Mouse (Mus musculus) MEL (cell line): ENCODE measurements around the gene Vamp8. TPM values are rescaled to one million over a fixed set of nuclear protein-coding genes. Genes with fewer than 3 reads are reported as not detected.

ENCODE experiments used
- DNase-seq: peaks from one replicate; pipeline ENCODE4 v3.0.0; 2011; ENCODE audit warnings: low read depth, low spot score
- H3K27ac ChIP-seq: 2 replicates; pipeline ENCODE4 v1.5.1; 2012; ENCODE audit warnings: low read depth, mild to moderate bottlenecking, control low read depth, low read length, moderate library complexity; ENCODE audit not compliant: control insufficient read depth
- H3K27me3 ChIP-seq, 2 experiments: fragments of 150-350 bp in 1 of 2; sonication (generic) in 1 of 2; 2 replicates each; pipeline ENCODE4 v1.6.1; 2012; ENCODE audit warnings: low read length in 2 of 2, mild to moderate bottlenecking in 2 of 2, improper control_type of control experiment in 1 of 2, moderate library complexity in 1 of 2; ENCODE audit not compliant: insufficient read depth in 2 of 2, control insufficient read depth in 1 of 2
- H3K36me3 ChIP-seq, 2 experiments: 2 replicates each; pipeline ENCODE4 v1.6.1; 2012 to 2014; ENCODE audit warnings: low read length in 2 of 2, improper control_type of control experiment in 1 of 2, inconsistent platforms in 1 of 2, mild to moderate bottlenecking in 1 of 2; ENCODE audit not compliant: insufficient read depth in 2 of 2, control insufficient read depth in 1 of 2
- H3K4me1 ChIP-seq, 2 experiments: fragments of 150-350 bp in 1 of 2; sonication (generic) in 1 of 2; 2 replicates each; pipeline ENCODE4 v1.6.1; 2012; ENCODE audit warnings: low read length in 2 of 2, improper control_type of control experiment in 1 of 2, mild to moderate bottlenecking in 1 of 2; ENCODE audit not compliant: insufficient read depth in 2 of 2, control insufficient read depth in 1 of 2
- H3K4me3 ChIP-seq, 2 experiments: fragments of 150-350 bp in 1 of 2; sonication (generic) in 1 of 2; 2 replicates each; pipeline ENCODE4 v1.5.1; 2012; ENCODE audit warnings: low read depth in 2 of 2, low read length in 2 of 2, mild to moderate bottlenecking in 2 of 2, moderate library complexity in 2 of 2, control low read depth in 1 of 2, improper control_type of control experiment in 1 of 2; ENCODE audit not compliant: control insufficient read depth in 1 of 2, insufficient read depth in 1 of 2
- H3K79me2 ChIP-seq: 2 replicates; pipeline ENCODE4 v1.6.1; 2012; ENCODE audit warnings: mild to moderate bottlenecking, low read length, moderate library complexity; ENCODE audit not compliant: control insufficient read depth, poor library complexity, insufficient read depth
- H3K9ac ChIP-seq: 2 replicates; pipeline ENCODE4 v1.6.1; 2012; ENCODE audit warnings: low read depth, mild to moderate bottlenecking, control low read depth, low read length, moderate library complexity; ENCODE audit not compliant: control insufficient read depth, poor library complexity, severe bottlenecking
- H3K9me3 ChIP-seq: fragments of 150-350 bp; sonication (generic); replicated peaks from 2 replicates; pipeline ENCODE4 v1.6.1; 2012; ENCODE audit warnings: mild to moderate bottlenecking, low read length, improper control_type of control experiment, moderate library complexity; ENCODE audit not compliant: insufficient read depth
- CTCF ChIP-seq, 3 experiments: IDR thresholded peaks in 2 of 3; conservative IDR thresholded peaks in 1 of 3; 2 replicates each; pipeline ENCODE4 v1.5.1; 2011 to 2012; ENCODE audit warnings: low read length in 3 of 3, low read depth in 2 of 3, mild to moderate bottlenecking in 2 of 3, improper control_type of control experiment in 1 of 3, inconsistent platforms in 1 of 3, mixed read lengths in 1 of 3, moderate library complexity in 1 of 3; ENCODE audit not compliant: control insufficient read depth in 1 of 3, insufficient read depth in 1 of 3, poor library complexity in 1 of 3, severe bottlenecking in 1 of 3
- EP300 ChIP-seq, 2 experiments: IDR thresholded peaks; 2 replicates each; pipeline ENCODE4 v1.6.1; 2011; ENCODE audit warnings: improper control_type of control experiment in 2 of 2, low read length in 2 of 2, low read depth in 1 of 2, mild to moderate bottlenecking in 1 of 2
- HCFC1 ChIP-seq: IDR thresholded peaks from 2 replicates; pipeline ENCODE4 v1.6.1; 2012; ENCODE audit warnings: low read depth, mild to moderate bottlenecking, inconsistent platforms, low read length, improper control_type of control experiment, moderate library complexity
- KAT2A ChIP-seq: conservative IDR thresholded peaks from 2 replicates; pipeline ENCODE4 v1.6.1; 2012; ENCODE audit warnings: low read depth, low read length, improper control_type of control experiment, inconsistent platforms
- MYB ChIP-seq: IDR thresholded peaks from 2 replicates; pipeline ENCODE4 v1.6.1; 2011; ENCODE audit warnings: mild to moderate bottlenecking, low read depth, low read length, improper control_type of control experiment
- MYC ChIP-seq: IDR thresholded peaks from 2 replicates; pipeline ENCODE4 v1.6.1; 2011; ENCODE audit warnings: low read depth, mild to moderate bottlenecking, low read length, improper control_type of control experiment, moderate library complexity
- POLR2A ChIP-seq, 2 experiments: IDR thresholded peaks; 2 replicates each; pipeline ENCODE4 v1.6.1; 2011 to 2012; ENCODE audit warnings: low read length in 2 of 2, mild to moderate bottlenecking in 2 of 2, control low read depth in 1 of 2, improper control_type of control experiment in 1 of 2, low read depth in 1 of 2, moderate library complexity in 1 of 2; ENCODE audit not compliant: control insufficient read depth in 1 of 2, insufficient read depth in 1 of 2, poor library complexity in 1 of 2
- POLR2AphosphoS2 ChIP-seq: IDR thresholded peaks from 2 replicates; pipeline ENCODE4 v1.6.1; 2011; ENCODE audit warnings: low read length, improper control_type of control experiment
- RCOR1 ChIP-seq: IDR thresholded peaks from 2 replicates; pipeline ENCODE4 v1.6.1; 2012; ENCODE audit warnings: low read depth, mild to moderate bottlenecking, inconsistent platforms, low read length, improper control_type of control experiment
- SIN3A ChIP-seq: IDR thresholded peaks from 2 replicates; pipeline ENCODE4 v1.6.1; 2012; ENCODE audit warnings: low read length, improper control_type of control experiment, inconsistent platforms
- SMC3 ChIP-seq: IDR thresholded peaks from 2 replicates; pipeline ENCODE4 v1.6.1; 2011; ENCODE audit warnings: low read depth, low read length, improper control_type of control experiment
- TBP ChIP-seq: IDR thresholded peaks from 2 replicates; pipeline ENCODE4 v1.8.0; 2011; ENCODE audit warnings: low read depth, low read length, improper control_type of control experiment
- ZKSCAN1 ChIP-seq: IDR thresholded peaks from 2 replicates; pipeline ENCODE4 v1.6.1; 2012; ENCODE audit warnings: low read depth, mild to moderate bottlenecking, inconsistent platforms, low read length, improper control_type of control experiment, moderate library complexity
- ZMIZ1 ChIP-seq: IDR thresholded peaks from 2 replicates; pipeline ENCODE4 v1.6.1; 2012; ENCODE audit warnings: low read depth, mild to moderate bottlenecking, inconsistent platforms, low read length, improper control_type of control experiment, moderate library complexity
- ZNF384 ChIP-seq: IDR thresholded peaks from 2 replicates; pipeline ENCODE4 v1.6.1; 2012; ENCODE audit warnings: low read depth, mild to moderate bottlenecking, inconsistent platforms, low read length, improper control_type of control experiment
- polyA plus RNA-seq, 2 experiments: library from polyadenylated mRNA; stranded (reverse) in 1 of 2; unstranded in 1 of 2; fragments of >175 nt in 1 of 2; fragments of >200 nt in 1 of 2; gene quantifications; 2 replicates each; pipeline versions ENCODE4 v1.2.1 to v1.2.4; 2012; ENCODE audit warnings: low replicate concordance in 2 of 2, low read depth in 1 of 2; ENCODE audit not compliant: insufficient read length in 2 of 2, insufficient read depth in 1 of 2, missing spikeins in 1 of 2
- total RNA-seq: library from RNA; depleted of rRNA; stranded (reverse); fragments of 300-350 nt; gene quantifications from 2 replicates; pipeline ENCODE4 v1.2.3, GENCODE M21; 2012

The Vamp8 gene
- total and polyA plus RNA-seq, 3 experiments: 164 to 179 TPM; not detected in 1

DNA sequence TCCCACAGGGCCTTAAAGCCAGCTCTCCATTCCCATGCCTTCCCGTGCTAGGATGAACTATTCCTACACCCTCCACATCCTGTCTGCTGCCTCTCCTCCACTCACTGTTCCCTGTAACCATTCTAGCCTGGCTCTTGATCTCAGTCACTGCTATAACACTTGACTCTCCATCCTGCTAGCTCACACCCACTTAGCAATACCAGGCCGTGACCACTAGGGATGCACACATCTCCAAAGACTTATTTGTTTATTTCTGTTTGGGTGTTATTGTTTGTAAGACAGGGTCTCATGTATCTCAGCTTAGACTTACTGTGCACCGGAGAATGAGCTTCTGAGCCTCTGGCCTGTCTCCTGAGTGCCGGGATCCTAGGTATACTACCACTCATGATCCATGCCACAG is 20.9 kb downstream of the Vamp8 start:
- Histone ChIP-seq H3K79me2 (peaks cover 18% of the 10 kb centered on the region), H3K9me3 (no peaks in the 10 kb centered on the region), H3K4me1 (peaks cover 2 to 14% of the 10 kb centered on the region in 2 experiments; a peak in 3 of 4 replicates), H3K27ac (no peak overlapping the region)
- DNase-seq: no peak
- TF ChIP-seq ZKSCAN1 (no peak), CTCF (IDR thresholded peaks at IDR 0.05 in 2 of 3, conservative IDR thresholded peaks at IDR 0.05 in 1 of 3; ENCODE audit: control insufficient read depth in 1 of 3, insufficient read depth in 1 of 3, low read depth in 2 of 3, low read length in 3 of 3, poor library complexity in 1 of 3, severe bottlenecking in 1 of 3) (peak; percentile 7 to 40 (median 13); a peak in 4 of 6 replicates)
- TF ChIP-seq, all 39 proteins: peak for 1
- no peak overlapping the region for H3K4me3 ChIP-seq
- H3K27me3 ChIP-seq: no peaks in the 10 kb centered on the region
- H3K36me3 ChIP-seq: peaks cover 2 to 17% of the 10 kb centered on the region in 2 experiments; a peak in 3 of 4 replicates
- H3K9ac ChIP-seq: no peak overlapping the region

DNA sequence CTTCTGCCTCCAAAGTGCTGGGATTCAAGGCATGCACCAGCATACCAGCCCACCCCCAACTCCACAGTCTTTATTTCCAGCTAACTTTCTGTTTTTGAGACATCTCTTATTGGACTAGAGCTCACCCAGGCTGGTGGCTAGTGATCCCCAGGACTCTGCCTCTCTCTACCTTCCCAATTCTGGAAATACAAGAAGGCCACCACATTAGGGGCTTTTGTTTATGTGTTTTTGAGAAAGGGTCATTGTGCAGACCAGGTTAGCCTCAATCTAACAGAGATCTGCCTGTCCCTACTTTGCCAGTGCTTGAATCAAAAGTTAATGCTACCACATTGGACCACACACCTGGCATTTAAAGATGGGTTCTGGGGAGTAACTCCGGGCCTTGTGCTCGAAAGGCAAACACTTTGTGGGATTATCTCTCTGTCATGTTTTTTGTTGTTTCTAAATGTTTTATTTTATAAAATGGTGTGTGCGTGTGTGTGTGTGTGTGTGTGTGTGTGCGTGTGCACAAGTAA is 23.0 kb downstream of the Vamp8 start:
- Histone ChIP-seq H3K27ac (0 out of 2 replicates have a peak overlapping the region, but pooled peaks have one; percentile 15), H3K4me1 (peaks cover 0 to 12% of the 10 kb centered on the region in 2 experiments; a peak in 2 of 4 replicates), H3K36me3 (peaks cover 1 to 12% of the 10 kb centered on the region in 2 experiments; a peak in 3 of 4 replicates), H3K9me3 (no peaks in the 10 kb centered on the region), H3K4me3 (no peak overlapping the region), H3K79me2 (peaks cover 2% of the 10 kb centered on the region; the same call in 1 of the 2 replicates), H3K27me3 (no peaks in the 10 kb centered on the region), H3K9ac (no peak overlapping the region)
- TF ChIP-seq POLR2AphosphoS2 (peak; percentile 92), EP300 (IDR thresholded peaks at IDR 0.05; ENCODE audit: low read depth in 1 of 2, low read length in 2 of 2) (no peak), ZMIZ1 (peak; percentile 93; the same call in 1 of the 2 replicates), SMC3 (peak; percentile 20), POLR2A (IDR thresholded peaks at IDR 0.05; ENCODE audit: control insufficient read depth in 1 of 2, insufficient read depth in 1 of 2, low read depth in 1 of 2, low read length in 2 of 2, poor library complexity in 1 of 2) (peak in 1 of 2 experiments; percentile 24; a peak in 2 of 4 replicates), HCFC1 (0 out of 2 replicates have a peak, but pooled peaks have one; percentile 20), KAT2A (no peak), ZNF384 (no peak), RCOR1 (no peak), MYB (peak; percentile 40; the same call in 1 of the 2 replicates), MYC (no peak), SIN3A (0 out of 2 replicates have a peak, but pooled peaks have one; percentile 18), TBP (no peak)
- DNase-seq: no peak
